Mouse (Mus musculus) thymus, adult 18-20 months (tissue): ENCODE data around the gene Rarres2.

Experiments used
- DNase-seq, 2 experiments: peaks; one replicate each; pipeline ENCODE4 v3.0.0; 2022; ENCODE audit warnings: mixed read lengths in 2 of 2

Gene Rarres2

GRCm38 (mm10) chr6:48578736-48579135 lies 6.1 kb upstream of the Rarres2 start:
- DNase-seq: no peak

GRCm38 (mm10) chr6:48573981-48574380 lies 1.4 kb upstream of the Rarres2 start:
- DNase-seq: no peak

GRCm38 (mm10) chr6:48573280-48573679 lies 691 bp upstream of the Rarres2 start:
- no peak for DNase-seq

GRCm38 (mm10) chr6:48572014-48572413 lies 575 bp downstream of the Rarres2 start:
- DNase-seq: no peak

GRCm38 (mm10) chr6:48569065-48569807 lies 3.4 kb downstream of the Rarres2 start:
- no peak for DNase-seq

GRCm38 (mm10) chr6:48568036-48568984 lies 4.3 kb downstream of the Rarres2 start:
- no peak for DNase-seq

- no peak for DNase-seq
Measured at GRCm38 (mm10) chr6:48566312-48566711, 6.3 kb downstream of the Rarres2 start.

GRCm38 (mm10) chr6:48565693-48566310 lies 6.8 kb downstream of the Rarres2 start:
- no peak for DNase-seq

- no peak for DNase-seq
Measured at GRCm38 (mm10) chr6:48555956-48556355, 16.6 kb downstream of the Rarres2 start.

- DNase-seq: peak in 1 of 2 experiments; percentile 27
Measured at GRCm38 (mm10) chr6:48555104-48555890, 17.3 kb downstream of the Rarres2 start.

- peak; percentile 83 to 90 for DNase-seq
Measured at GRCm38 (mm10) chr6:48554280-48555103, 18.1 kb downstream of the Rarres2 start, which contains the start of gene Lrrc61. Gene Lrrc61 (plus strand): TSS chr6:48554796.

- DNase-seq: no peak
Measured at GRCm38 (mm10) chr6:48553819-48554218, 18.8 kb downstream of the Rarres2 start.

GRCm38 (mm10) chr6:48552918-48553317 lies 19.7 kb downstream of the Rarres2 start:
- peak in 1 of 2 experiments; percentile 36 for DNase-seq

- no peak for DNase-seq
Measured at GRCm38 (mm10) chr6:48548314-48548713, 24.3 kb downstream of the Rarres2 start.

- no peak for DNase-seq
Measured at GRCm38 (mm10) chr6:48546858-48547257, 25.7 kb downstream of the Rarres2 start.

GRCm38 (mm10) chr6:48546271-48546670 lies 26.3 kb downstream of the Rarres2 start:
- no peak for DNase-seq

- no peak for DNase-seq
Measured at GRCm38 (mm10) chr6:48545251-48545650, 27.3 kb downstream of the Rarres2 start.

- DNase-seq: no peak
Measured at GRCm38 (mm10) chr6:48542631-48543030, 30.0 kb downstream of the Rarres2 start.

GRCm38 (mm10) chr6:48541560-48542450 lies 30.8 kb downstream of the Rarres2 start:
- DNase-seq: no peak

- DNase-seq: no peak
Measured at GRCm38 (mm10) chr6:48540721-48541120, 31.9 kb downstream of the Rarres2 start.
